Mouse (Mus musculus): ENCODE data around the gene Smpd3. TPM values are rescaled to one million over a fixed set of nuclear protein-coding genes. Genes with fewer than 3 reads are reported as not detected.

Smpd3 gene
- polyA plus RNA-seq, 1 experiment from 2014 or later, result 11.8 TPM

DNA sequence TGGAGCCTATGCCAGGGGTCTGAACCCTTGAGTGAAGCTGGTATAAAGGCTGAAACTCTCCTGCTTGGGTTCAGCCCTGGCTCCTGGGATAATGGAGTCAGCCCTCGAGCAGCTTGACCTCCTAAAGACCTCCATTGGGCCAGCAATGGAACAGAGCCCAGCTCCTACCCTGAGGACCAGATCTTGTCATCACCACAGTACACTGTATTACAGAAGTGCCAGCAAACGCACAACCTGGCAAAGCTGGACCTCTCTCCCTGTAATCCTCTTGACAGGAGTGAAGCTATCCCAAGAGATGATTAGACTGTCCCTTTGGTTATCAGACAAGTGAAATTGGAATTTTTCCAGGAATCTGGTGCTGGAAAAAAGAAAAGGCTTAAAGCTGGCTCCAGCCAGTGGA lies 13.3 kb upstream of the Smpd3 start:
- Histone ChIP-seq H3K4me3 (no peak overlapping the region), H3K4me2 (replicated peaks) (no peak overlapping the region), H3K27ac (no peak overlapping the region), H3K9me3 (no peaks in the 10 kb centered on the region), H3K4me1 (no peaks in the 10 kb centered on the region), H3K27me3 (no peaks in the 10 kb centered on the region), H3K9ac (no peak overlapping the region), H3K36me3 (no peaks in the 10 kb centered on the region)
- WGBS, result 65% methylated on average over 2 of the region's 2 CpGs
- ATAC-seq (ENCODE audit: low FRiP score, low read depth), result no peak

GRCm38 (mm10) chr8:106349398-106349797 lies 11.6 kb upstream of the Smpd3 start:
- H3K27ac ChIP-seq, result no peak overlapping the region
- no peak for ATAC-seq (ENCODE audit: low FRiP score, low read depth)
- 71% methylated on average over 11 of the region's 11 CpGs for WGBS

DNA sequence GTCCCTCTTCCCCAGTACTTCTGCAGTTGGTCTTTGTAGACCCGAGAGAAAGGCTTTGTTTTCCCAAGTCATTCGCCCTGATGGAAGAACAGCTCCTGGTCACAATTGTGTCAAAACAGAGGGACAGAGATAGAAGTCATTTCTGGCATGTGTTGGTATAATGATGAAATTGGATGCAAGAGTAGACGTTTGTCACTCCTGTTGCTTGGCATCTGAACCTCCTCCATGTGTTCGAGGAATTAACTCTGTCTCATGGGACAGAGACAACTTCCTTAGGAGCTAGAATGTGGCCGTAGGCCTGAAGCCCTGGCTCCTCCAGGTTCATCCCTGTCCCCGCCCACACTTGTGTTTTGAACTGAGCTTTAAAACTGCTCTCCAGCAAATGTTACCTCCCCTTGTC lies 8.3 kb upstream of the Smpd3 start:
- Histone ChIP-seq H3K9me3 (no peaks in the 10 kb centered on the region), H3K36me3 (no peaks in the 10 kb centered on the region), H3K27me3 (no peaks in the 10 kb centered on the region), H3K27ac (no peak overlapping the region), H3K4me1 (no peaks in the 10 kb centered on the region), H3K9ac (no peak overlapping the region), H3K4me3 (no peak overlapping the region), H3K4me2 (replicated peaks) (no peak overlapping the region)
- ATAC-seq (ENCODE audit: low FRiP score, low read depth), result no peak
- WGBS, result 69% methylated on average over 6 of the region's 6 CpGs

More at GRCm38 (mm10) chr8:106349398-106349797, 11.6 kb upstream of the Smpd3 start:
- H3K4me3 ChIP-seq, result no peak overlapping the region
- H3K4me1 ChIP-seq, result no peaks in the 10 kb centered on the region
- H3K4me2 ChIP-seq (replicated peaks), result no peak overlapping the region
- no peak overlapping the region for H3K9ac ChIP-seq
- H3K27me3 ChIP-seq, result no peaks in the 10 kb centered on the region
- no peaks in the 10 kb centered on the region for H3K9me3 ChIP-seq
- H3K36me3 ChIP-seq, result no peaks in the 10 kb centered on the region

DNA sequence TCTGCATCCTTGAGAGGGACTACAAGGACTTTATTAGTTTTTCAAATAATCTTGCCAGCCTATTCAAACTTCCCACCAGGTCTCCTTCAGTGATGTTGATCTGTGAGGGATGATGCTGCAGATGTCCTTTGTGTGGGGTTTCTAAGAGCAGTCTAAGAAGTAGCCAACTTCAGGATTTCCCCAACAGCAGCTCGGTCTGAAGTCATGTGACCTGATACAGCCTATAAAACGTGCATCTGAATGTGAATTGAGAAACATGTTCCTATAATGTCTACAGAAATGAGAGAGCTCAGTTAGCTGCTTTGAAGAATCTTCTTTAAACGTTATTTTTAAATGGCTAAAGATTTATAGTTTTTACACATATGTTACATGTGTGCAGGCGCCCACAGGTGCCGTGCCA lies 5.7 kb upstream of the Smpd3 start:
- H3K9ac ChIP-seq, result no peak overlapping the region
- no peak overlapping the region for H3K27ac ChIP-seq
- no peaks in the 10 kb centered on the region for H3K36me3 ChIP-seq
- WGBS, result 69% methylated on average over 5 of the region's 5 CpGs
- ATAC-seq (ENCODE audit: low FRiP score, low read depth), result no peak
- H3K27me3 ChIP-seq, result no peaks in the 10 kb centered on the region
- H3K4me3 ChIP-seq, result no peak overlapping the region
- 0 out of 2 replicates have a peak, but pooled peaks cover 3% of the 10 kb centered on the region for H3K4me1 ChIP-seq
- no peaks in the 10 kb centered on the region for H3K9me3 ChIP-seq
- no peak overlapping the region for H3K4me2 ChIP-seq (replicated peaks)

DNA sequence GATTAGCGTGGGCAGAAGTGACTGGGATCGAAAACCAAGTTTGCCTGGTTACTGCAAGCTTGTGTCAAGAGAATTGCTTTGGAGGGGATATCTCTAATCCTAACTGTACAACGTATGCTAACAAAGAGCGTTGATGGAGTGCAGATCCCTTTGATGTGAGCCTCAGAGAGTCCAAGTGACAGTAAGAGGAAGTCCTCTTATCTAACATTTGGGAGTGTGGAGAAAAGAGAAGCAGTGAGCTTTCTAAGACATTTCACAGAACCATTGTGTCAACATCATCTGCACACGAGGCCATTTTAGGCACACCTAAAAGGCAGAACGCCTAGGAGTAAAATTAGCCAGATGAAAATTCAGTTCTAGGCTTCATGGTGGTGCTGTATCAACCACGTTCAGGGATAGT lies 5.0 kb upstream of the Smpd3 start:
- no peak for ATAC-seq (ENCODE audit: low FRiP score, low read depth)
- no peak overlapping the region for H3K27ac ChIP-seq
- H3K4me2 ChIP-seq (replicated peaks), result no peak overlapping the region
- H3K4me1 ChIP-seq, result 0 out of 2 replicates have a peak, but pooled peaks cover 3% of the 10 kb centered on the region
- no peaks in the 10 kb centered on the region for H3K9me3 ChIP-seq
- H3K4me3 ChIP-seq, result no peak overlapping the region
- 51% methylated on average over 7 of the region's 7 CpGs for WGBS
- H3K36me3 ChIP-seq, result no peaks in the 10 kb centered on the region
- H3K9ac ChIP-seq, result no peak overlapping the region
- H3K27me3 ChIP-seq, result no peaks in the 10 kb centered on the region

GRCm38 (mm10) chr8:106338741-106339209 lies 987 bp upstream of the Smpd3 start:
- no peak overlapping the region for H3K27ac ChIP-seq
- peaks cover 16% of the 10 kb centered on the region; the same call in 1 of the 2 replicates for H3K4me1 ChIP-seq
- H3K9me3 ChIP-seq, result no peaks in the 10 kb centered on the region
- peaks cover 35% of the 10 kb centered on the region for H3K27me3 ChIP-seq
- peak overlapping the region; percentile 68 for H3K4me2 ChIP-seq (replicated peaks)
- peak overlapping the region; percentile 50 for H3K4me3 ChIP-seq
- no peaks in the 10 kb centered on the region for H3K36me3 ChIP-seq
- WGBS, result 37% methylated on average over 8 of the region's 8 CpGs
- H3K9ac ChIP-seq, result 0 out of 2 replicates have a peak overlapping the region, but pooled peaks have one; percentile 25
- ATAC-seq (ENCODE audit: low FRiP score, low read depth), result no peak

DNA sequence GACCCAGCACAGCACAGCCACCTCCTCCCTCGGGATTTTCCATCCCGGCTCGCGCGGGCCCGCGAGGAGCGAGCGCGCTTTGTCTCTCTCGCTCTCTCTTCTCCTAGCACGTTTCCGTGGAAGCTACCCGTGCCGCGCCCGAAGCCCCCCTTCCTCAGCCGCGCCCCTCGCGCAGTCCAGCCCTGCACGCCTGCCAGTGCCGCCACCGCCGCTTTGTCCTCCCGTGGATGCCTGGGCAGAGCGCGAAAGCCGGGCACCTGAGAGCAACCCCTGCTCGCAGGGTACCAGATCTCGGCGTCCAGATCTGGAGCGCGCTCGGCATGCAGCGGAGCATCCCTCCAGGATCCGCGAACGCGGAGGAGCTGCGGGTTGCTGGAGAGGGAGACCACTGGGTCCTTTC lies 1.2 kb downstream of the Smpd3 start:
- no peak overlapping the region for H3K9ac ChIP-seq
- H3K27ac ChIP-seq, result no peak overlapping the region
- H3K27me3 ChIP-seq, result peaks cover 35% of the 10 kb centered on the region
- 5% methylated on average over 40 of the region's 41 CpGs for WGBS
- peaks cover 16% of the 10 kb centered on the region; the same call in 1 of the 2 replicates for H3K4me1 ChIP-seq
- no peaks in the 10 kb centered on the region for H3K36me3 ChIP-seq
- H3K4me3 ChIP-seq, result peak overlapping the region; percentile 50; the same call in 1 of the 2 replicates
- no peak for ATAC-seq (ENCODE audit: low FRiP score, low read depth)
- peak overlapping the region; percentile 31; the same call in 1 of the 2 replicates for H3K4me2 ChIP-seq (replicated peaks)
- H3K9me3 ChIP-seq, result no peaks in the 10 kb centered on the region

- peaks cover 35% of the 10 kb centered on the region for H3K27me3 ChIP-seq
- no peaks in the 10 kb centered on the region for H3K36me3 ChIP-seq
- ATAC-seq (ENCODE audit: low FRiP score, low read depth), result no peak
- H3K9me3 ChIP-seq, result no peaks in the 10 kb centered on the region
- peaks cover 16% of the 10 kb centered on the region; the same call in 1 of the 2 replicates for H3K4me1 ChIP-seq
- no peak overlapping the region for H3K27ac ChIP-seq
- 73% methylated on average over 4 of the region's 4 CpGs for WGBS
- no peak overlapping the region for H3K4me2 ChIP-seq (replicated peaks)
- no peak overlapping the region for H3K4me3 ChIP-seq
- no peak overlapping the region for H3K9ac ChIP-seq
These were observed 1.8 kb downstream of the Smpd3 start for GRCm38 (mm10) chr8:106336031-106336430.

DNA sequence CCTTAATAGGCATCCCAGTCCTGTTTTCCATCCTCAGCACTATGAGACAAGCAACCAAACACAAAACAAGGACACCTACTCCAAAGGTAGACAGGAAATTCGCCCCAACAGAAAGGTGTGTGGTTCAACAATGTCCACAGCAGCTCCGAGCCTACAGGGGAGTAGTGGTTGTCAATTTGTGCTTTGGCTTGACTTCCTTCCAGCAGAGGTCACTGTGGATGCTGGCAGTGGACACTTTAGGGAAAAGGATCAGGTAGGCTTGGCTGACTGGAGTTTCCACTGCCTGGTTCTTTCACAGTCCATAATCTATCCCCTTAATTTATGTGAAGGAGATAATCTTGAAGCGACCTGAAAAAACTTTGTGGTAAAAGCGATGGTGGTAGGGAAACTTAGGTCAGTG lies 2.6 kb downstream of the Smpd3 start:
- Histone ChIP-seq H3K4me3 (no peak overlapping the region), H3K27me3 (peaks cover 35% of the 10 kb centered on the region), H3K9me3 (no peaks in the 10 kb centered on the region), H3K27ac (no peak overlapping the region), H3K9ac (no peak overlapping the region), H3K4me2 (replicated peaks) (no peak overlapping the region), H3K36me3 (no peaks in the 10 kb centered on the region), H3K4me1 (peaks cover 16% of the 10 kb centered on the region; the same call in 1 of the 2 replicates)
- ATAC-seq (ENCODE audit: low FRiP score, low read depth), result no peak
- WGBS, result 49% methylated on average over 4 of the region's 4 CpGs

GRCm38 (mm10) chr8:106333346-106333745 lies 4.4 kb downstream of the Smpd3 start:
- H3K9me3 ChIP-seq, result no peaks in the 10 kb centered on the region
- no peak overlapping the region for H3K4me3 ChIP-seq
- no peak overlapping the region for H3K4me2 ChIP-seq (replicated peaks)
- WGBS, result 37% methylated on average over 8 of the region's 8 CpGs
- H3K36me3 ChIP-seq, result no peaks in the 10 kb centered on the region
- peaks cover 12% of the 10 kb centered on the region; the same call in 1 of the 2 replicates for H3K4me1 ChIP-seq
- no peak for ATAC-seq (ENCODE audit: low FRiP score, low read depth)
- no peak overlapping the region for H3K9ac ChIP-seq
- peaks cover 35% of the 10 kb centered on the region for H3K27me3 ChIP-seq
- H3K27ac ChIP-seq, result no peak overlapping the region

DNA sequence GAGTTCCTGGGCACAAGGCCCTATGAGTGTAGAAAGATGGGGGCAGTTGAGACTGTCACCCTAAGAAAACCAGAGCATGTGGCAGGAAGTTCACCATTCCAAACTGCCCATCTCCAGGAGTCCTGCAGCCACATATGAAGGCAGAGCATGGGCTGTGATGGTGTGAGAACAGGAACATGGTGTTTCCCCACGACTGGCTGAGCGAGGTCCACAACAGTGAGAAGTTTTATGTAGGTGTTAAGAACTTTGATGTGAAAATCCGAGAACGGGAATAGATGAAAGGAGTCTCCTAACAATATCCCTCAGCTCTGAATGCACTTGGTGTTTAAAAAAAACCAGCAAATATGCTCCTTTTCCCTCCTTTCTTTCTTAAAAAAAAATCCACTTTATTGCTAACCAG lies 5.3 kb downstream of the Smpd3 start:
- Histone ChIP-seq H3K4me1 (peaks cover 11% of the 10 kb centered on the region; the same call in 1 of the 2 replicates), H3K4me3 (no peak overlapping the region), H3K9me3 (no peaks in the 10 kb centered on the region), H3K4me2 (replicated peaks) (no peak overlapping the region), H3K36me3 (no peaks in the 10 kb centered on the region), H3K27me3 (peaks cover 33% of the 10 kb centered on the region), H3K27ac (no peak overlapping the region), H3K9ac (no peak overlapping the region)
- 52% methylated on average over 4 of the region's 4 CpGs for WGBS
- no peak for ATAC-seq (ENCODE audit: low FRiP score, low read depth)

- H3K9me3 ChIP-seq, result no peaks in the 10 kb centered on the region
- 76% methylated on average over 4 of the region's 4 CpGs for WGBS
- H3K36me3 ChIP-seq, result no peaks in the 10 kb centered on the region
- no peak overlapping the region for H3K9ac ChIP-seq
- ATAC-seq (ENCODE audit: low FRiP score, low read depth), result no peak
- no peak overlapping the region for H3K4me2 ChIP-seq (replicated peaks)
- H3K4me1 ChIP-seq, result no peaks in the 10 kb centered on the region
- no peak overlapping the region for H3K4me3 ChIP-seq
- H3K27ac ChIP-seq, result no peak overlapping the region
- no peaks in the 10 kb centered on the region for H3K27me3 ChIP-seq
These were observed 11.2 kb downstream of the Smpd3 start for GRCm38 (mm10) chr8:106326624-106327023.

DNA sequence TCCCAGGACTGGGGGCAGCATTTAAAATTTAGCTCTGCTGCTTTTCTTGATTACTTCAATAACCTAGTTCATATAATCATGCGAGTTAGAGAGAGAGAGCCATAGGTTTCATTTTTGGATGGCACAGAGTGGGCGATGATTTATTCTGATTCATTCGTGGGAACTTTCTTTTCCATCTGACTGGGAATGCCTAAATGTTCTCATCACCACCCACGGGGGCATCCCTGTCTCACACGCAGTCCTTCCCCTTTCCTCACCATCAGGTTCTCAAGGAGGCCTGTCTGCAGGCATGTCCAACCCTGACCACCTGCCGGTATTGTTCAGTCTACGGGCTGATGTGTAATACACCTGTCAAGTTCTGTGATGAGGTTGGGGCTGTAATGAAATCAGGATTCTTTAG lies 16.4 kb downstream of the Smpd3 start:
- H3K4me2 ChIP-seq (replicated peaks), result no peak overlapping the region
- H3K9ac ChIP-seq, result no peak overlapping the region
- no peaks in the 10 kb centered on the region for H3K9me3 ChIP-seq
- no peak overlapping the region for H3K4me3 ChIP-seq
- ATAC-seq (ENCODE audit: low FRiP score, low read depth), result no peak
- no peak overlapping the region for H3K27ac ChIP-seq
- H3K27me3 ChIP-seq, result no peaks in the 10 kb centered on the region
- H3K4me1 ChIP-seq, result no peaks in the 10 kb centered on the region
- WGBS, result 84% methylated on average over 7 of the region's 7 CpGs
- H3K36me3 ChIP-seq, result no peaks in the 10 kb centered on the region
